Mouse (Mus musculus) Patski (cell line): ENCODE data around the gene Impdh2. TPM values are rescaled to one million over a fixed set of nuclear protein-coding genes. Genes with fewer than 3 reads are reported as not detected.

Experiments used
- ATAC-seq: fragments of 100-300 bp; one replicate; pipeline ENCODE4 v1.8.0; 2021
- CTCF ChIA-PET: fragments of 350-600 bp; sonication (Branson Sonifier 250); formaldehyde crosslinking; loops from one replicate; lab custom pipeline; 2022; ENCODE audit warnings: inconsistent platforms; lab: Charles Lee
- POLR2A ChIA-PET: fragments of 350-600 bp; sonication (Branson Sonifier 250); formaldehyde crosslinking; loops from one replicate; lab custom pipeline; 2022; ENCODE audit warnings: antibody characterized with exemption, inconsistent platforms; lab: Charles Lee
- DNase-seq: peaks from one replicate; pipeline ENCODE4 v3.0.0-alpha.2; 2011; ENCODE audit warnings: low read depth, low spot score
- H3K27me3 ChIP-seq: fragments of 371-371 bp; one replicate; pipeline ENCODE4 v1.5.1; 2021
- CTCF ChIP-seq: fragments of 100-300 bp; IDR thresholded peaks from one replicate; pipeline ENCODE4 v1.5.1; 2021
- in situ Hi-C: fragments of 300-500 bp; cut with MboI; formaldehyde crosslinking; loops from 3 replicates; pipeline ENCODE4 v1.11.1; 2018; ENCODE audit warnings: low pct_unique_long_range_greater_than_20kb, mixed read lengths
- polyA plus RNA-seq: library from polyadenylated mRNA; unstranded; gene quantifications from one replicate; pipeline ENCODE4 v1.2.3, GENCODE M21; 2021

Impdh2 gene
- 93.3 TPM for polyA plus RNA-seq

DNA sequence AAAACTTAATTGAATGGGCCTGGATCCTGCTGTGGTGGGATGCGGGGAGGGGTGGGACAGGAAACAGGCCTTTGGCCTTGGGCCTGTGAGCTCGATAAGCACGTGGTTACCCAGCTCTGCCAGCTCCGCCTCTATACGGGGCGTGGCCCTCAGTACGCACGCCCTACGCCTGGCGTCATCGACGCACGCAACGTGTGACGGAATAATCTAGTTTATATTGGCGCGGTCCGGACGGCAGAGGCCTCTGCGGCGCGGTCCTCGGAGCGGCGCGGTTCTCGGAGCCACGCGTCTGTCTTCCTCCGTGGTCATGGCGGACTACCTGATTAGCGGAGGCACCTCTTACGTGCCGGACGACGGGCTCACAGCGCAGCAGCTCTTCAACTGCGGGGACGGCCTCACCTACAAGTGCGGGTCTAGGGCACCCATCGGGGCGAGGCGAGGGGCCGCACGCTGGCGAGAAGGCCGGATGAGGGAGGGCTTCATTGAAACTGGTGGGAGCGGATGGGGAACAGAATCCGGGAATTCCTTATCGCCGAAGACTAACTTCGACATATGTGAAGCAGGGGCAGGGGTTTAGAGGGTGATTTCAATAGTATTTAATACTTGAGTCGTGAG, at the start of gene Impdh2:
Gene Impdh2, plus strand, starts transcription at position 60 of the 615 bp plus-strand sequence.
- no peak for TF ChIP-seq CTCF
- ChIA-PET CTCF (no interaction called here), POLR2A (interaction anchor here (0.6 to 0.8 kb wide), 2 partner anchors 10 to 427 kb away, joined by 3 to 9 read pairs; no protein-coding TSS in a partner anchor)
- in situ Hi-C loops = no loop called here
- H3K27me3 ChIP-seq = no peaks in the 10 kb centered on the region
- DNase-seq (no peak), ATAC-seq (peak; percentile 83)

DNA sequence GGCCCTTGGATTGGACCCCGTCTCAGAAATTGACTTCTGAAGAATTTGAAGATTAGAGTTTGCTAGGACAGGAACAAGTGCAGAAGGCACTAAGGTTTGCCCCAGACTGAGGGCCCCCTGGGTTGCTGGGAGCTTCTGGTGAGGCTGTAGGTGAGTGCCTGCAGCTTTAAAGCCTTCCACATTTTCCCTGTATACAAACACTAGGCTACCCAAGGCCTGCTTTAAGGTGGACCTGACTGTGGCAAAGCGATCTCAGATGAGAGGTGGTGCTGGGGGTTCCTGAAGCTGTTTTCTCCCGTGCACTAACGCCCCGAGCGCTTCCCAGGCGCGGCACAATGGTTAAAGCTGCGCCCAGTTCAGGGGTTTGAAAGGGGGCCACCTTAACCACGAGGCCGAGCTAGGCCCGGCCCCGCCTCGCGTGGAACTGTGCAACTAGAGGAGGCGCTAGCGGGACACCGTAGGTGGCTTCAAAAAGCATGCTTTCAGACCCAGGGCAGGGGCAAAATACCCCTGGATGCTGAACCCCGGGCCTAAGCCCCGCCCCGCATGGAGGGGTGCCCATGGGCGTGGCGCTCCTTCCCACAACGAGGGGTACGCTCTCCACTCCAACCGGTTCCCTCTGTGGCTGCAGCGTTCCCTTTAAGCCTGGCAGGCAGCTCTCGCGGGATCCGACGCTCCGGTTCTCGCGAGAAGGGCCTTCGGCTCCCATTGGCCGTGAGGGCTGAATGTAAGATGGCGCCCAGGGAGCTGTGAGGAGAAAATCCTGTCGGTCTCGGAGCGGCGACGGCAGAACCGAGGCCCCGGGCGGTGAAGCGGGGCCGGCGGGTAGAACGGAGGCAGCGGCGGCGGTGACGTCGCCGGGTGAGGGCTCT, 43.5 kb upstream of the Impdh2 start, which contains the start of gene Qrich1:
Gene Qrich1, plus strand, starts transcription at position 427 of the 872 bp plus-strand sequence.
- no peak for TF ChIP-seq CTCF
- DNase-seq (peak; percentile 86), ATAC-seq (peak; percentile 94)
- ChIA-PET POLR2A (interaction anchor here (1.4 to 2.1 kb wide), 3 partner anchors 9 to 52 kb away, joined by 3 to 8 read pairs (median 6); partner anchors contain the start of genes Ndufaf3 and Qars), CTCF (no interaction called here)
- H3K27me3 ChIP-seq = no peaks in the 10 kb centered on the region
- in situ Hi-C loops = no loop called here

DNA sequence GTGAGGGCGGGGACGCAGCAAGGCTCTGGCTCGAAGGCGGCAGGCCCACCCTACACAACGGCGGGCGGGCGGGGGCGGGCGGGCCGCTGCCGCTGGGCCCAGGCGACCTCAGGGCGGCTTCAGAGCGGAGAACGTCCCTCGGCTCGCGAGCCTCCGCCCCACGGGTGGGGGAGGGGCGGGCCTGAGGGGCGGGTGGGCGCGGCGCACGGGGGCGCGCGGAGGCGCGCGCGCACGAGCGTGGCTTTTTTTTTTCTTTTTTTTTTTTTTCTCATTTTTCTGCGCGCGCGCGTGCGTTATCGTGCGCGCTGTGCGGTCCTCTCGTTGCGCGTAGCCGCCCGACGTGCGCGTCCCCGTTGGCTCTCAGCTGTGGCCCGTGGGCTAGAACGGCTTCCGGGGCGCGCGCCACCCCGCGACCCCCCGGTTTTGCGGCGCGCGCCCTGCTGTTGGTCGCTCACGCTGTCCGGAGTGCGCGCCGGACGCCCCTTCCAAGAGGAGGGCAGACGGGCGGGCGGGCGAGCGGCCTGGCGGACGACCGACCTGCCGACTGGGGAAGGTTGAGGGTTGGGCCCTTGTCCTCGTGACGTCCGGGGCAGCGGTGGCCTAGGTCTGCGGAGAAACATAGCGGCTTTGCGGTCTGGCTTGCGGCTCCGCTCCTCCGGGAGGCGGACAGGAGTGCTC, 42.7 kb upstream of the Impdh2 start:
- POLR2A ChIA-PET = interaction anchor here (0.7 to 2.1 kb wide), 4 partner anchors 10 to 892 kb away, joined by 3 to 8 read pairs (median 4); partner anchors contain the start of genes Ndufaf3 and Qars
- CTCF ChIA-PET = no interaction called here
- TF ChIP-seq CTCF = no peak
- DNase-seq = peak; percentile 27
- ATAC-seq = peak; percentile 38
- H3K27me3 ChIP-seq = no peaks in the 10 kb centered on the region
- in situ Hi-C loops = no loop called here

DNA sequence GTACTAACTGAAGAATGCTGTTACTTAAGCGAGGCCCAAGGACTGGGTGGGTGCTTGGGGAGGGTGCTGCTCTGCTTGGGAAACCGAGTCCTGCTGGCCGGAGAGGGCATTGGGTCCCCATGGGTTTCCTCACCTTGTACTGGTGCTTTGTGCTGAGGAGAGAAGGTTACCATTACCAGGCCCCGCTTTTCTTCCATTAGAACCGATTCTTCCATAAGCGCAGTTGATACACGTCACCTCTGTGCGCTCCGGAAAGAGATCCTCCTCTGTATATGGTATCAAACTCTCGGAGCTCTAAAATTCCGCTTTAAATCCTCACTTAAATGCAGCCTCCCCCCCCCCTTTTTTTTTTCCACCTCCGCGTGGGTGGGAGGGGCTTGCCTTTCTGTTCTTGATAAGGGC, 42.2 kb upstream of the Impdh2 start:
- ChIA-PET POLR2A (interaction anchor here (0.7 to 2.1 kb wide), 4 partner anchors 10 to 892 kb away, joined by 3 to 8 read pairs (median 4); partner anchors contain the start of genes Ndufaf3 and Qars), CTCF (no interaction called here)
- DNase-seq (peak; percentile 12), ATAC-seq (peak; percentile 3)
- in situ Hi-C loops = no loop called here
- TF ChIP-seq CTCF = no peak
- H3K27me3 ChIP-seq = no peaks in the 10 kb centered on the region

DNA sequence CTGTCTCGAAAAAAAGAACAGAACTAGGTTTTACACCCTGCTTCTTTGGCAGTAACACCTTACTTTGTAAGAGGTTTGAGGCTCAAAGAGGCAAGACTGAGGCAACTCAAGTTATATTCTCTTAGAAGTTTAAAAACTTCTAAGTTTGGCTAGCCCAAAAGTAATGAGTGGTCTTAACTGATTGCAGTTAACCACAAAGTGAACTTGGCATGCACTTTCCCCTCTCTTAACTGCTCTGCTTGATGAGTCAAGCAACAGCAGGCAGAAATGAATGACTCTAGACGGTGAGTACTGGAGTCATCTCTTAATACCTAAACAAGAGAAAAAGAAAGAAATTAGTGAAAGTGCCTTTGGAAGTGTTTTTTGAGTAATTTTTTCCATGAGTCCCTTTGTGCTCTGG, 38.5 kb upstream of the Impdh2 start:
- ATAC-seq (no peak), DNase-seq (peak; percentile 41)
- no peak for TF ChIP-seq CTCF
- POLR2A ChIA-PET = no interaction called here
- no peaks in the 10 kb centered on the region for H3K27me3 ChIP-seq
- in situ Hi-C loops = no loop called here
- CTCF ChIA-PET = interaction anchor here (0.8 kb wide), 1 partner anchor 49 kb away, joined by 3 read pairs; no protein-coding TSS in a partner anchor

DNA sequence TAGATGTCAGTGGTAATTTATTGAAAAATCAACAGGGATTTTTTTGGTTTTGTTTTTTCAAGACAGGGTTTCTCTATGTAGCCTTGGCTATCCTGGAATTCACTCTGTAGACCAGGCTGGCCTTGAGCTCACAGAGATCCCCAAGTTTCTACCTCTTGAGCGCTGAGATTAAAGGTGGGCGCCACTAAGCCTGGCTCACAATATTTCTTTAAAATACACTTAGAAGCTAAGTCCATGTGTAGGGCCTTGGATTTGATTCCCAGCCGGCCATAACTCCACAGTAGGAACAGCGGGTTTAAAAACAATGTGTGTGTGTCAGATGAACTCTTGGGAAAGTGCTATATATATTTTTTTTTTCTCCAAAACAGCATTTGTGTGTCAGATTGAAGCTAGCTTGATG, 36.7 kb upstream of the Impdh2 start:
- ChIA-PET CTCF (interaction anchor here (0.7 to 1.2 kb wide), 2 partner anchors 14 to 44 kb away, joined by 3 read pairs; partner anchors contain the start of gene Ndufaf3), POLR2A (no interaction called here)
- DNase-seq (no peak), ATAC-seq (no peak)
- no peak for TF ChIP-seq CTCF
- no peaks in the 10 kb centered on the region for H3K27me3 ChIP-seq
- in situ Hi-C loops = no loop called here

DNA sequence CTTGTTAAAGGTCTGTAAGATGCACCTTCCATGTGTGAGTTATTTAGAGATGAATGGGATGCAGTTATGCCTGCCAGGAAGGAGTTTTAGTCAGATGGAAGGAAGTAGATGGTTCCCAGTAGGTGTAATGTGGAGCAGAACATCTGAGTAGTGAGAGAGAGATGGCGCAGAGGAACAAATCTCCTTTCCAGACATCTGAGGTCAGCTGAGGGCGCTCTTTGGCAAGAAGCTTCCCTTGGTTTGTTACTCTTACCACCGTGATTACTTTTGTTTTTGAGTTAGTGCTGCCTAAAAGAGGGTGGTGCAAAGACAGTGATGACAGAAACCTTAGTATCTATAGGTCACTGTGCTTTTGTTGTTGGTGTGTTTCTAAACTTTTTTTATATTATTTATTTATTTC, 34.7 kb upstream of the Impdh2 start:
- ChIA-PET CTCF (no interaction called here), POLR2A (no interaction called here)
- DNase-seq (no peak), ATAC-seq (no peak)
- TF ChIP-seq CTCF = no peak
- no peaks in the 10 kb centered on the region for H3K27me3 ChIP-seq
- in situ Hi-C loops = no loop called here

DNA sequence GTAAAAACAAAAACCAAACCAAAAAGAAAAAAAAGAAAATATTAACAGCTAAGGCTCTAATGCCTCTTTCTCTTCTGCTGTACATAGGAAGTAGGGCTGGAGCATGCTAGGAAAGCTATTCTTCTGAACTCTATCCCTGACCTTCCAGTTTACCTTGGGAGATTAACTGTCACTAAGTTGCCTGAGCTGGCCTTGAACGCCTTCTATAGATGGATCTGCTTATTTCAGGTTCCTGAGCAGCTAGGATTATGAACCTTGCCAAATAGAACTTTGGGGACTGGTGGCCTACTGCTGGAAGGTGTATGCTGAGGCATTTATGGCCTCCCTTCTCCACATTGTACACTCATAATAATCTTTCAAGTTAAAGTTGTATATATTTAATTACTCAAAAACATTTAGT, 29.1 kb upstream of the Impdh2 start:
- TF ChIP-seq CTCF = no peak
- DNase-seq (no peak), ATAC-seq (no peak)
- in situ Hi-C loops = no loop called here
- ChIA-PET CTCF (interaction anchor here (1.0 to 2.2 kb wide), 2 partner anchors 11 to 22 kb away, joined by 3 to 5 read pairs; no protein-coding TSS in a partner anchor), POLR2A (no interaction called here)
- no peaks in the 10 kb centered on the region for H3K27me3 ChIP-seq

DNA sequence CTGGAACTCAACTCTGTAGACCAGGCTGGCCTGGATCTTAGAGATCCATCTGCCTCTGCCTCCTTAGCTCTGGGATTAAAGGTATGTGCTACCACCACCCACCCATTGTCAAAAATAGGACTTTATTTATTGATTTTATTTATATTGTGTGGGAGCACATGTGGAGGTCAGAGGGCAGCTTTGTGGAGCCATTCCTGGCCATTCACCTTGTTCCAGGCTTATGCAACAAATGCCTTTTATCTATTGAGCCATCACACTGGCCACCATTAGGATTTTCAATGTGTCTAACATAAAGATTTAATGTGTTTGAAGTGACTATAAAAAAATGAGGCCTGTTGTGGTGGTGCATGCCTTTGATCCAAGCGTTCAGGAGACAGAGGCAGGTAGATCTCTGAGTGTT, 28.6 kb upstream of the Impdh2 start:
- in situ Hi-C loops = no loop called here
- DNase-seq (no peak), ATAC-seq (no peak)
- ChIA-PET POLR2A (no interaction called here), CTCF (interaction anchor here (2.2 kb wide), 1 partner anchor 22 kb away, joined by 5 read pairs; no protein-coding TSS in a partner anchor)
- TF ChIP-seq CTCF = no peak
- no peaks in the 10 kb centered on the region for H3K27me3 ChIP-seq

DNA sequence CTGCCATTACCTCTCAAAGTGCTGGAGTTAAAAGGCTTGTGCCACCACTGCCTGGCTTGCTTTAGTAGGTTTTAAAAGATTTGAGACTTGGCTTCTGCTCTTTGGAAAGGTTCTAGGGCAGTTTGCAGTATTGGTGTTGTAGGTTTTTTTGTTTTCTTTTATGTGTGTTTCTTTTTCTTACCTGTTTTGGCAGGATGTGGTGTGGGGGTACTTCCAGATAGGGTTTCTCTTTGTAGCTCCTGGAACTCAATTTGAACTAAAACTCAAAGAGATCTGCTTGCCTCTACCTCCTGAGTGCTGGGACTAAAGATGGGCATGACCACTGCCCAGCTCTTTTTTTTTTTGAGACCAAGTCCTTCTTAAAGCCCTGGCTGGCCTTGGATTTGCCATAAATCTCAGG, 19.2 kb upstream of the Impdh2 start:
- DNase-seq (no peak), ATAC-seq (no peak)
- POLR2A ChIA-PET = interaction anchor here (0.6 kb wide), 1 partner anchor 13 kb away, joined by 4 read pairs; no protein-coding TSS in a partner anchor
- in situ Hi-C loops = no loop called here
- no peaks in the 10 kb centered on the region for H3K27me3 ChIP-seq
- CTCF ChIA-PET = no interaction called here
- TF ChIP-seq CTCF = no peak
